In genomic region chrX:16867640-16868314, GRCm38 (mm10) we compare ENCODE assay signal across 25 mouse cellular contexts. TPM values are rescaled to one million over a fixed set of nuclear protein-coding genes. Genes with fewer than 3 reads are reported as not detected.
A peak's percentile ranks its signal among the peaks of the same experiment; 100 is the strongest.
DNase-seq lines count a peak whose midpoint lies in the region; ATAC-seq lines count a peak whose summit lies in the region.
"Had no signal": no experiment of that assay in that cellular context is flagged by ENCODE, and none has a peak within 500 bp of the region (broad histone marks: within the 10 kb centered on the region; RNA-seq: fewer than 3 reads in every experiment).

No protein-coding gene starts in this region.

- no peak for DNase-seq in frontal cortex, postnatal 25 days (ENCODE audit: low spot score in 2 of 2)
- DNase-seq in left cerebral cortex, postnatal 14 days (ENCODE audit: low spot score in 2 of 2) = peak; percentile 7 to 9
- no peak for DNase-seq in left cerebral cortex, postnatal 10 days (ENCODE audit: extremely low spot score in 1 of 2, low spot score in 2 of 2)
- DNase-seq in right cerebral cortex, adult 18-20 months = peak; percentile 6
- no peak for DNase-seq in right cerebral cortex, postnatal 25 days
- peak; percentile 28 for DNase-seq in telencephalon, adult 2 months (ENCODE audit: low read depth, low spot score)
- DNase-seq: B cell, adult 2 months; cerebellum, adult 2 months; cerebellum, postnatal 25 days; kidney, adult 8-10 months; kidney, postnatal 10 days; liver, embryonic 13.5 days; lung, adult 2 months; lung, postnatal 14 days; thymus, adult 2 months; thymus, postnatal 4 days had no signal

- intact Hi-C loops in left cerebral cortex, postnatal 14 days (cut with DNase I) = no loop called here
- intact Hi-C loops in left cerebral cortex, postnatal 10 days (cut with DNase I) = no loop called here

- ATAC-seq in frontal cortex, adult (ENCODE audit: low TSS enrichment) = peak; percentile 81; the same call in 1 of the 2 replicates
- ATAC-seq: intestine, embryonic 15.5 days; Patski had no signal

RNA-seq across cellular contexts. Expression of gene Ndp, which starts 43.8 kb away (rescaled TPM):
- total RNA-seq in left cerebral cortex, postnatal 14 days (2021) = 1 to 10 TPM; 8.5 to 9.0 TPM
- total RNA-seq in left cerebral cortex, postnatal 10 days (2021) = 1 to 10 TPM; 6.1 to 6.5 TPM
- total RNA-seq: adrenal gland, adult 18-20 months; CH12.LX; G1E; gastrocnemius, adult 8-10 months; granulocyte monocyte progenitor cell, adult 5-6 weeks; megakaryocyte progenitor cell, adult 5-6 weeks had no signal

RNA-seq across cellular contexts. Expression of gene Maob, which starts 50.6 kb away (rescaled TPM):
- 10 to 100 TPM in 1 of 2 experiments, 1 to 10 TPM in 1; 8.3 to 10.6 TPM for total RNA-seq in left cerebral cortex, postnatal 14 days (2021)
- total RNA-seq in left cerebral cortex, postnatal 10 days (2021) = 1 to 10 TPM; 6.7 to 8.5 TPM
- total RNA-seq: CH12.LX; G1E; granulocyte monocyte progenitor cell, adult 5-6 weeks; megakaryocyte progenitor cell, adult 5-6 weeks had no signal

Comparison
In these comparisons a context has a peak if more than half of its experiments do, and no peak if none do; other contexts are left out.
1. DNase-seq: peak in left cerebral cortex, postnatal 14 days (2 of 2), right cerebral cortex, adult 18-20 months (single experiment) and telencephalon, adult 2 months (single experiment); none in frontal cortex, postnatal 25 days (0 of 2), left cerebral cortex, postnatal 10 days (0 of 2) and right cerebral cortex, postnatal 25 days (single experiment).